Mouse (Mus musculus) ES-Bruce4 (cell line): ENCODE results near the gene Car10. TPM values are rescaled to one million over a fixed set of nuclear protein-coding genes. Genes with fewer than 3 reads are reported as not detected.
"Not testable (repeated sequence)": the region's sequence is repeated elsewhere in the genome, so short reads cannot be mapped to it uniquely, and the experiment has no call there.

Experiments used
- H3K27ac ChIP-seq: 2 replicates; pipeline ENCODE4 v1.5.1; 2012; ENCODE audit warnings: low read length, inconsistent platforms; ENCODE audit not compliant: insufficient read depth
- H3K27me3 ChIP-seq: 2 replicates; pipeline ENCODE4 v1.6.1; 2012; ENCODE audit warnings: mild to moderate bottlenecking, low read length, inconsistent platforms; ENCODE audit not compliant: control insufficient read depth, poor library complexity, insufficient read depth, severe bottlenecking
- H3K36me3 ChIP-seq: 2 replicates; pipeline ENCODE4 v1.6.1; 2012; ENCODE audit warnings: inconsistent platforms, mild to moderate bottlenecking, low read length, moderate library complexity; ENCODE audit not compliant: control insufficient read depth, poor library complexity, insufficient read depth, severe bottlenecking
- H3K4me1 ChIP-seq: one replicate; pipeline ENCODE4 v1.8.1; 2011; ENCODE audit warnings: low read length; ENCODE audit not compliant: control insufficient read depth, insufficient read depth
- H3K4me3 ChIP-seq: 2 replicates; pipeline ENCODE4 v1.5.1; 2011; ENCODE audit warnings: low read depth, mild to moderate bottlenecking, low read length
- H3K9ac ChIP-seq: 2 replicates; pipeline ENCODE4 v1.6.1; 2012; ENCODE audit warnings: low read depth, mild to moderate bottlenecking, inconsistent platforms; ENCODE audit not compliant: poor library complexity, severe bottlenecking
- H3K9me3 ChIP-seq: replicated peaks from 2 replicates; pipeline ENCODE4 v1.6.1; 2012; ENCODE audit warnings: mild to moderate bottlenecking, low read length, inconsistent platforms; ENCODE audit not compliant: control insufficient read depth, poor library complexity, insufficient read depth, severe bottlenecking
- CTCF ChIP-seq: IDR thresholded peaks from one replicate; pipeline ENCODE4 v1.8.1; 2011; ENCODE audit warnings: low read depth, low read length
- EP300 ChIP-seq: IDR thresholded peaks from 2 replicates; pipeline ENCODE4 v1.6.1; 2011; ENCODE audit warnings: low read depth, low read length; ENCODE audit not compliant: insufficient read depth
- POLR2A ChIP-seq: IDR thresholded peaks from one replicate; pipeline ENCODE4 v1.8.1; 2011; ENCODE audit warnings: low read length; ENCODE audit not compliant: insufficient read depth
- polyA plus RNA-seq: library from polyadenylated mRNA; stranded (reverse); fragments of >200 nt; gene quantifications from 2 replicates; pipeline ENCODE4 v1.2.4, GENCODE M21; 2011; ENCODE audit warnings: low read depth; ENCODE audit not compliant: missing spikeins, insufficient read depth, insufficient read length

The Car10 gene
- polyA plus RNA-seq, 1 experiment = not detected

GRCm38 (mm10) chr11:93367740-93368139 is 269.9 kb downstream of the Car10 start:
- H3K9me3 ChIP-seq = no peaks in the 10 kb centered on the region
- TF ChIP-seq EP300 (no peak), CTCF (no peak), POLR2A (no peak)
- no peaks in the 10 kb centered on the region for H3K36me3 ChIP-seq
- H3K27ac ChIP-seq = no peak overlapping the region
- H3K27me3 ChIP-seq = no peaks in the 10 kb centered on the region
- no peak overlapping the region for H3K4me3 ChIP-seq
- no peak overlapping the region for H3K9ac ChIP-seq
- no peaks in the 10 kb centered on the region for H3K4me1 ChIP-seq

GRCm38 (mm10) chr11:93373697-93374354 is 276.0 kb downstream of the Car10 start:
- no peak for TF ChIP-seq POLR2A
- TF ChIP-seq EP300 = no peak
- no peak for TF ChIP-seq CTCF
- no peak overlapping the region for H3K9ac ChIP-seq
- no peak overlapping the region for H3K27ac ChIP-seq
- no peaks in the 10 kb centered on the region for H3K36me3 ChIP-seq
- no peak overlapping the region for H3K4me3 ChIP-seq
- no peaks in the 10 kb centered on the region for H3K27me3 ChIP-seq
- no peaks in the 10 kb centered on the region for H3K4me1 ChIP-seq
- H3K9me3 ChIP-seq = no peaks in the 10 kb centered on the region

GRCm38 (mm10) chr11:93391159-93391558 is 293.3 kb downstream of the Car10 start:
- H3K9ac ChIP-seq = no peak overlapping the region
- no peaks in the 10 kb centered on the region for H3K9me3 ChIP-seq
- no peak overlapping the region for H3K4me3 ChIP-seq
- H3K4me1 ChIP-seq = no peaks in the 10 kb centered on the region
- TF ChIP-seq EP300 = no peak
- no peak for TF ChIP-seq POLR2A
- no peak for TF ChIP-seq CTCF
- H3K36me3 ChIP-seq = no peaks in the 10 kb centered on the region
- H3K27ac ChIP-seq = no peak overlapping the region
- no peaks in the 10 kb centered on the region for H3K27me3 ChIP-seq

- not testable (repeated sequence) for H3K36me3 ChIP-seq, H3K9me3 ChIP-seq, H3K27ac ChIP-seq, H3K9ac ChIP-seq, H3K4me1 ChIP-seq, H3K27me3 ChIP-seq, H3K4me3 ChIP-seq
These were observed 295.5 kb downstream of the Car10 start for GRCm38 (mm10) chr11:93393371-93393770.

GRCm38 (mm10) chr11:93396356-93396755 is 298.5 kb downstream of the Car10 start:
- Histone ChIP-seq H3K4me3 (no peak overlapping the region), H3K4me1 (no peaks in the 10 kb centered on the region), H3K27ac (no peak overlapping the region), H3K9me3 (no peaks in the 10 kb centered on the region), H3K36me3 (no peaks in the 10 kb centered on the region), H3K27me3 (no peaks in the 10 kb centered on the region), H3K9ac (no peak overlapping the region)
- TF ChIP-seq CTCF = no peak
- no peak for TF ChIP-seq EP300
- TF ChIP-seq POLR2A = no peak

GRCm38 (mm10) chr11:93401167-93401566 is 303.3 kb downstream of the Car10 start:
- H3K4me3 ChIP-seq, H3K9me3 ChIP-seq, H3K27me3 ChIP-seq, H3K4me1 ChIP-seq, H3K36me3 ChIP-seq, H3K9ac ChIP-seq, H3K27ac ChIP-seq: not testable (repeated sequence)
